Mouse (Mus musculus): ENCODE measurements around the gene Lrrc61.
A peak's percentile ranks its signal among the peaks of the same experiment; 100 is the strongest.

The Lrrc61 gene

GRCm38 (mm10) chr6:48546858-48547257 is 7.7 kb upstream of the Lrrc61 start:
- DNase-seq (ENCODE audit: low spot score in 2 of 2) = no peak

DNA sequence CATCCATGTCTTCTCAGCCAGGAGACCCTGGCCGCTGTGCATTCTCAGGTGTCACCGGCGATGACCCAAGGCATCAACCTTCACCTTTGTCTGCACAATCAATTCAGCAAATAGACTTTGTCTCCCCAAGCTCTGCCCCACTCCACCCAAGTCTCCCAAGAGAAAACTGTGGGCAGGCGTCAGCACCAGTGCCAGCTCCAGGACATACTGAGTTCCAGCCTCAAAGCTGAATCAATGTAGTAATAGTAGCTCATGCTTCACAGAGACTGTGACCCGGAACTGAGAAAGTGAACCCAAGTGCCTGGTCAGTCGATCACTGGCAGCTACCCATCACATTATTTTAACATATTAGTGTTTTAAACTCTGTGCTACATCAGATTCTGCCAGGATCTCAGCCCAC is 6.3 kb upstream of the Lrrc61 start:
- DNase-seq (ENCODE audit: low spot score in 2 of 2) = no peak

DNA sequence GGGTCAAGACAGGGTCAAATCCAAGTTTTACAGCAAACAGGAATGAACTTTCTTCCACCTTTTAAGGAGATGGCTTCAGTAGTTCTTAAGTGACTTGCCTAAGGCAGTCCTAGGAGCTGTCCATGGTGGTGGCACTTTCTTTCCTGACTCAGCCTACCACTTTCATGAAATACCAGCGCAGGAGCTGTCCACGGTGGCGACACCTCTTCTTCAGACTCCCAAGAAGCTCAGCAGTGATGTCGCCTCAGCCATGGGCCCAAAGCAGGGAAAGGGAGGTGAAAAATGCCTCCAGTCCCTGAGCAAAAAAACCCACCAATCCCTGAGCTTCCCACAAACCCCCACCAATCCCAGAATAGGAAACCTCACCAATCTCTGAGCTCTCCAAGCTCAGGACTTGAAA is 1.7 kb upstream of the Lrrc61 start:
- DNase-seq (ENCODE audit: low spot score in 2 of 2) = peak; percentile 24 to 36

- DNase-seq (ENCODE audit: low spot score in 2 of 2) = no peak
Measured at GRCm38 (mm10) chr6:48553819-48554218, 777 bp upstream of the Lrrc61 start.

DNA sequence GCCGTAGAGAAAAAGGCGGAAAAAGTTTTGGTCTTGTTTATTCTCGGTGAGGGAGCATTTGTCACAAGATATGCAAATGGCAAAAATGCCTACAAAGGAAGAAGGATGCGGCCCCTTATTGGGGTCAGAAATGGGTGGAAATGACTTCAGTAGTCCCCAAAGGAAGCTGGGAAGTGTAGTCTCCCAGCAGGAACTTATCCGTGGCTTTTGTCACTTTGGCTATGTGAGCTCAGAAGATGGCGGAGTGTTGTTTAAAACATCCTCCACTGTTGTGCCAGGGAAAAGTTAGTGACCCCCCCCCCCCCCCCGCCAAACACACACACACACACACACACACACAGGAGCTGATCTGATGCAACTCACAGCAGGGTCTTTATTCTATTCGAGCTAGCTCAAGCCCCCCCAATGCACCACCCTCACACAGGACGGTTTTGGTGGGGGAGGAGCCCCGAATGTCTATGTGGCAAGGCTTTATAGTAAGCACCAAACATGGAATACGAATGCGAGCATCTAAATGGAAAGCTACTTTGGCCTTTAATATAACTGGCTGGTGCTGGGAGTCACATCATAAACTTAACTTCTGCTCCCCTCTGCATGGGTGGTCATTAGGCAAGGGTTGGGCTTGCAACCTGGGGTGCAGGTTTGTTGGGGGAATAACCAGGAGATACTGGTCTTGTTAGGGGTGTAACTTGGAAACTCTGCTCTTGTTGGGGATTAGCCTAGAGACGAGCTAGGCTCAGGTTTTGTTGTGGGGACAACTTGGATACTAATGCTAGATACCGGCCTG is 701 bp downstream of the Lrrc61 start:
- peak; percentile 41 to 51 for DNase-seq (ENCODE audit: low spot score in 2 of 2)

DNA sequence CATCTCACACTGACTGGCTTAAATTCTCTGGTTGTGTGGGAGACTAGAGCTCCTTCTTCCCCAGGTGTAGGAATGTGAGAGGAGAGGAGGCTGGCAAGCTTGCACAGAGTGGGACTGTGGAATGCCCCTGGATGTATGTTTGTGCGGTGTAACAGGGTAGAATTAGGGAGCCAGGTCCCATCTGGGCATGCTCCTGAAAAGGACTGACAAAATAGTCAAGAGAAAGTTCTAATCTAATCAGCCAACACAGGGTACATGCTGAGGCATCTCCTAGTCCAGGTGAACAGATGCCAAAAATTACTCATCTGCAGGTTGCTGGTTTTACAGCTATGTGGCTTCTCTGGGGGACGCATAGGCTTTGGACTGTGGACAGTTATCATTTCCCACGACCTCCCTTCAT is 1.4 kb downstream of the Lrrc61 start:
- no peak for DNase-seq (ENCODE audit: low spot score in 2 of 2)

DNA sequence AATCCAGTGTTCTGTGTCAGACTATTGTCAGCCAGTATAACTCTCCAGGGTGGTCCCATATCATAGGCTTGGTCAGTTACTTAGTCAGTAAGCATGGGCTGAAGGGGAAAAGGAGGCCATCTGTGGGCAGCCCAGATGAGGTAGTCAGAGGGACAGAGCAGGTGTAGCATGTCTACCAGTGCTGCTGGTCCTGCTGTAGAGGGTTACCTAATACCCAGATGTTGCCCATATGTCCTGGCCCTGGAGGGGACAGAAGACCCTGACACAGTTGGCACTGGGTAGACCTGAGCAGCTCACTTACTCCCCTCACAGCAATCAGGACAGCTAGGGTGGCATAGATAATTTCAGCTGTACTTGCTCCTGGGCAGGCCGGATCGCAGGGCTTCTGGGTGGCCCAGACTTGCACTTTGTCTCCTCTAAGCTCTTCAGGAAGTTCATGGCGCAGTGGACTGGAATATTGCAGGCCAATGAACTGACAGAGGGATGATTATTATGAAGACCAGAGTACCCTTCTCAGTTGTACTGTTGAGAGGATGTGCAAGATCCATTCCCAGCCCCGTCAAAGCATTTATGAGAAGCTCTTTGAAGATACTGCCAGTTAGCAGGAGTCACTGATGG is 11.2 kb downstream of the Lrrc61 start:
- DNase-seq (ENCODE audit: low spot score in 2 of 2) = no peak

GRCm38 (mm10) chr6:48566312-48566711 is 11.7 kb downstream of the Lrrc61 start:
- no peak for DNase-seq (ENCODE audit: low spot score in 2 of 2)

- DNase-seq (ENCODE audit: low spot score in 2 of 2) = no peak
Measured at GRCm38 (mm10) chr6:48568036-48568984, 13.7 kb downstream of the Lrrc61 start.

GRCm38 (mm10) chr6:48569065-48569807 is 14.6 kb downstream of the Lrrc61 start:
- DNase-seq (ENCODE audit: low spot score in 2 of 2) = no peak

GRCm38 (mm10) chr6:48572014-48572413 is 17.4 kb downstream of the Lrrc61 start:
- no peak for DNase-seq (ENCODE audit: low spot score in 2 of 2)

DNA sequence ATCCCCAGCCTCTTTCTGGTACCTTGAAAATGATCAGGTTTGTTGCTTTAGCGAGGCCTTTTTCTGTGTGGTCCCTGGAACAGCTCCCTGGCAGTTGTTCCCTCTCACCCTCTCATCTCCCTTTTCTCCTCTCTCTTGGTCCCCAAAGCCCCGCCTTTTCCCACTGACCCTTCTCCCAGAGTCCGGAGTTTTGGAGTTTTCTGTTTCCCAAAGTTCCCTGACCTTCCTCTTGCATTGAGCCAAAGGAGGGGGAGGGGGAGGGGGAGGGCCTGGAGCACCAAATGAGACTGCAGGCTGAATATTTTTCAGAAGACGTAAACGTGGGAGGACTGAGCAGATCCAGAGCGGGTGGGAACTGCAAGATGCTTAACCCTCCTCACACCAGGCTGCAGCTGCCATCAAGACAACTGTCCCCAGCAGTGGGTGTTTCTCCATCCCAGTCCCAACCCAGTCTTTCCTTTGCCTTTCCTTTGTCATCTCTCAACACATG is 18.0 kb downstream of the Lrrc61 start, which contains the start of gene Rarres2:
Gene Rarres2, minus strand, starts transcription at position 218 of the 490 bp plus-strand sequence.
- DNase-seq (ENCODE audit: low spot score in 2 of 2) = no peak

DNA sequence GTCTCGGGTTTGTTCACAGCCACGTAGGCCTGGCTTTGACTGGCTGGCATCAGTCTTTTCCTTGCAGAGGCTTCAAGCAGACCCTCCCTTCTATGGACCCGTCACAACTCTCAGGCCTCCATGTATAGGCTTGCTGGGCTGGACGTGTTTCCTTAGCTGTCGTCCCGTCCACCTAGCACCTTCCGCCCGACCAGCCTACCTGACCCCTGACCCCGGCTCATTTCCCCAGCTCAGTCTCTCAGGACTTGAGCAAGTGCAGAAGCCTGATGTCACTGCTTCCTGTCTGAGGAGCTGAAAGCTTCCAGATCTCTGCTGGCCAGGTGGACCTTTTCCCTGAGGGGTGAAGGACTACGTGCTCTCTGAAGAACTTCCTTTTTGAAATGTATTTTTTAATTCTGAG is 18.7 kb downstream of the Lrrc61 start:
- no peak for DNase-seq (ENCODE audit: low spot score in 2 of 2)

DNA sequence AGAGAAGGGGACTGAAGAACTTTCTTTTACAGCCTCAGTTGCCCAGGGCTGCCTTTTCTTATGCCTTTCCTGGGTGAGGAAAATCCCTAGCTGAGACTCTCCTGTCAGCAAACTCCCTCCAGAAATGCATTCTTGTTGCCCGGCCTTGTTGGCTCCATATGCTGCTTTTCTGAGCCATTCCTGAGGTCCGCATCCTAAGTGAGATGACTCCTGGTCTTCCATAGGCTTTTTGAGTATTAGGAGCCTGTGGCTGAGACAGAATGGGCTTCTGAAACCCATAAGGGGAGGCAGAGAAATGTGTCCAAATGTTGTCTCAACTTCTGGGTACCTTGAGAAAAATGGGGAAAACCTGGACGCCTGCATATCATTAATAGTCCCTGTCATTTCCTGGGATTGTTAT is 19.4 kb downstream of the Lrrc61 start:
- DNase-seq (ENCODE audit: low spot score in 2 of 2) = no peak

GRCm38 (mm10) chr6:48578736-48579135 is 24.1 kb downstream of the Lrrc61 start:
- DNase-seq (ENCODE audit: low spot score in 2 of 2) = no peak

GRCm38 (mm10) chr6:48579215-48579648 is 24.6 kb downstream of the Lrrc61 start:
- DNase-seq (ENCODE audit: low spot score in 2 of 2) = no peak

DNA sequence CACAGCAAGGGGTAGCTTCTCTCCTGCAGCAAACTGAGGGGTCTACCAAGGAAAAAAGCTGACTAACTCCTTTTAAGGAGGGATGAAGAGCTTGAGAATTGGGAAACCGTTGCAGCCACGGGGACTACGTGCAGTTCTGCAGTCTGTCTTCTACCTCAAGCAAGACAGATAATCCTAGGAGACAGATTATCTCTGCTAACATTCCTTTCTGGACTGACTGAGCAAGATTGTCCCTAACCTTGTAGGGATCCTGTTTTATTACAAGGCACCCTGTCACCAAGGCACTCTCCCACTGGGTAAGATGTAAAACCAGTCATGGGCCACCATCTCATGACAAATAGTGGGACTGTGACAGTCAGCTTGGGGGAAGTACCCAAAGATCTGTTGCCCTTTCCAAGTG is 26.7 kb downstream of the Lrrc61 start:
- no peak for DNase-seq (ENCODE audit: low spot score in 2 of 2)

DNA sequence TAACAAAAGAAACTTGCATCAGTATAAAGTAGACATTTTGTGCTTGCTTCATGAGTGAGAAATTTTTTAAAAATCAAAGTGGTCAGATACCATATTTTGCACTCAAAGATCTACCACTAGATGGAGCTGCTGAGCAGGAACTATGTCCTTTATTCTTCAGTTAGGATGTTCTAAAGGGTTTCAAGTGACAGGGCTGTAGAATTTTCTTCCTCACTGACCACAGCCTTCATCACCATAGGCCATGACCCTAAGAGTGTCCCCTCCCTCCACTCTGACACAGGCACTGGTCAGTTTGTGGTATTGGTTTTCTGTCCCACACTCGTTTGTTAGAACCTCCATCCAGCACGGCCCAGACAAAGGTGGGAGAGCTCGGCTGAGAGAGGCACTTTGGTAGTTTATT is 27.4 kb downstream of the Lrrc61 start:
- DNase-seq (ENCODE audit: low spot score in 2 of 2) = peak in 1 of 2 experiments; percentile 28

- DNase-seq (ENCODE audit: low spot score in 2 of 2) = no peak
Measured at GRCm38 (mm10) chr6:48589194-48589750, 34.7 kb downstream of the Lrrc61 start, which contains the start of gene Gm45021. Gm45021 (plus strand) TSS chr6:48589610.

DNA sequence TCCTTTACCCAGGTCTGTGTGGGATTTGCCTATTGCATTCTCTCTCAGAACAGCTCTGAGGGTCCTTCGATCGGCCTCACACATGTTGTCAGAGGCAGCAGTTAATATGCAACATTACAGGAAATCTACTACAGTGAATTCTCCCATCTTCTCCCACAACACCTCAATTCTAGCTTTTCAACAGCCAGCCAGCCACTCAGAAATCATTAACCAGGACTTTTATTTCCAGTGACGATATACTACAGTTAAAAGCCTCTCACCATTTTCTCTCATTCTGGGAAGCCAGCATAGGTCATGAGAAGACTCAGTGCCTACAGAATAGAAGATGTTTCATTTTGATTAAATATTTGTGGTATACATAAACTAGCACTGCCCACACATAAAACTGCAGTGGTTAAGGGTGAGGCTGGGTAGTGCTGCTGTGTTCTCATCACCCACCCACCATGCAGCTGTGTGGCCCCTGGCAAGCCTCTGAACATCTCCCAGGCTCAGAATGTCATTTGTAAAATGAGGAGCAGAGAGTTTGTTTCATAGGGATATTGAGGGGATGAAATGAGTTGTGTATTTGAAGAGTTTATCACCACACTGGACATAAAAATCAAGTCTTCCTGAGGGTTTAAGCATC is 36.7 kb downstream of the Lrrc61 start:
- no peak for DNase-seq (ENCODE audit: low spot score in 2 of 2)

Data from spleen, postnatal 36 days (tissue).